Mouse (Mus musculus): ENCODE results near the gene Ppm1h.
"Not testable (repeated sequence)": the region's sequence is repeated elsewhere in the genome, so short reads cannot be mapped to it uniquely, and the experiment has no call there.

The Ppm1h gene

DNA sequence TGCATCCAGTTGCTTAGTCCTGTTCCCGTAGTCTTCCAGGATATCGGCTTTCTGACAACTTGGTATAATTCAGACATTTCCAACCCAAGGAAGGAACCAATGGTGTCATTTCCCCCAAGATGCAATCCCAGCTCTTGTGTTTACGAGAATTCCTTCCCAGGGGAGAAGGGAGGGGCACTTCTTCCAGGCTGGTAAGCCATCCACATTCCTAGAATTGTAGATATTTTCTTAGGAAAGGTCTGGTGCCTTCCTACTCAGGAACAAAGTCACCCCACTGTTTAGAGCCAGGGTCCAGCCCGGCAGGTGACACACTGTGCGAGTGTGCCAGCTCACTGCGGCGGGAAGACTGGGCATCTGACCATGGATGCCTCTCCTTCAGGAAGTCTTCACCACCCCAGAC is 264.2 kb downstream of the Ppm1h start:
- no peak for DNase-seq

DNA sequence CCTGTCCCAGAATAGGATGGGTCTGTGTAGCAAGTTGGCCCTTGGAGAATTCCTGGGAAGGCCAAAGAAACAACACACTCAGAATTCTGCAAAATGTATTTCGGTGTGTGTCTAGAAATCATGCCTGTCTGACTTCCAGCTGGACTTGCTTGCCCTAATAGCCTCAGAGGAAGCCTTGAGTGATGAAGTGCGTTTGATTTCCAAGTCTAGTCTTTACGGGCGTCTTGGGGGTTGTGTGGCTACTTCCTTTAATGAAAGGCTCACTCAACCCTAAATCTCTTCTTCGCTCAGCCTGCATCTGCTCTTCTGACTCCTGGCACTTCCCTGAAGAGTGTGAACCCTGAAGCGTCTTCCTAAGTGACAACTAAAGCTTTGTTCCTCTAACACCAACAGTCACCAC is 265.3 kb downstream of the Ppm1h start:
- no peak for DNase-seq

DNA sequence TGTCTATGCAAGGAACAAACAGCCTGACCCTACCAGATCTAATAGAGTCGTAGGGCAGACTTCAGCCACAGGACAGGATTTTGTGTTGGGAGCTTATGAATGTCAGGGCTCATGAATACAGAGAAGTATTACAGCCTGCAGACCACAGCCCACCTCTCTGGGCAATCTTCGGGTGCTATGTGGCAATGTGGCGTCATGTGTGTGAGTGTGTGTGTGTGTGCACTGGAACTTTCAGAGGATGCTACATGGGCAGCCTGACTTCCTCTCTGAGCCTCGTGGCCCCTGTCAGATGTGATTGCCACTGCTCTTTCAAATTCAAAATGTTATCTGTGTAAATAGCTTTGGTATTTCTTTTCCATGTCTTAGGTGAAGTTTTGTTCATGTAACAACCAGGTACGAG is 266.3 kb downstream of the Ppm1h start:
- no peak for DNase-seq

DNA sequence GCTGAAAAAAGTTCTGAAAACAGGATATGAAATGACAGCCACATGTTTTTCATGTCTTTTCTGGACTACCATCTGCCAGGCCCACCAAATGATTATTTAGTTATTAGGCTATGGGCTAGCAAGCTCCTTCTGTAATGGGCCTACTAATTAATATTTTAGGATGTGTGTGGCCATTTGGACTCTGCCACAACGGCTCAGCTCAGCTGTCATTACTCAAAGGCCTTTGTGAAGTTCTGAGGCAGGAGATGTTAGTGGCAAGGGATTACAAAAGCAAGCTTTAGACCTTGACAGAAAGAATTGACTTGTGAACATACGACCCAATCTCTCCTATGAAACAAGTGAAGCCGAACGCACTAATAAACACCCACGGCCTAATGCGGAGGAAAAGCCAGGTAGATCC is 272.4 kb downstream of the Ppm1h start:
- DNase-seq = no peak

DNA sequence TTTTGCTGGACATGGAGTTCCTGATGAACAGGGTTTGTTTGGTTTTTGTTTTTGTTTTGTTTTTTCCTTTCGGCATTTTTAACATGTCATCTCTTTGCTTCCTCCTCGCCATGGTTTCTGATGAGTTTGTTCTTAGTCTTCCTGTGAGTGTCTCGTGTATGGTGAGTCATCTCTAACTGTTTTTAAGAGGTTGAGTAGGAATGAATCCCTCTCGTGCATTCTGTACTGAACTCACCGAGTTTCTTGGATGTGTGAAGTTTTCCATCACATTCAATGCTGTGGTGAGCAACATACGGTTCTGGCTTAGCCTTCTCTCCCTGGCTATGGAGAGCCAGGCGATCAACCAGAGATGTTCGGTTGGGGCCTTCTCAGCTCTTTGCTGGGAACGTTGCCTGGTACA is 275.0 kb downstream of the Ppm1h start:
- no peak for DNase-seq

DNA sequence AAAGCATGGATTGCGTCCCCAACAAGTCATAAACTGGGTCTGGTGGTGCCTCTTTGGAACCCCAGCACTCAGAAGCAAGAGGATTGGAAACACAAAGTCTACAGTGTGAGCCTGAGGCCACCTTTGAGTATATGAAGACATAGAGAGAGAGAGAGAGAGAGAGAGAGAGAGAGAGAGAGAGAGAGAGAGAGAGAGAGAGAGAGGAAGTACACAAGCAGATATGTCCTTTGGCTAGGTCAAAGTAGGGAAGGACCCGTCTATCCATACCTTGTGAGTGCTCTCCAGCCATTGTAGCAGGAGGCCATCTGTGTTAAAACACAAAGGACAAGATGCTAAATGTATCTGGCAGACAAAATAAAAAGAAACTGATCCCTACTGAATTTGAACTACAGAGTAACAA is 279.4 kb downstream of the Ppm1h start:
- no peak for DNase-seq

DNA sequence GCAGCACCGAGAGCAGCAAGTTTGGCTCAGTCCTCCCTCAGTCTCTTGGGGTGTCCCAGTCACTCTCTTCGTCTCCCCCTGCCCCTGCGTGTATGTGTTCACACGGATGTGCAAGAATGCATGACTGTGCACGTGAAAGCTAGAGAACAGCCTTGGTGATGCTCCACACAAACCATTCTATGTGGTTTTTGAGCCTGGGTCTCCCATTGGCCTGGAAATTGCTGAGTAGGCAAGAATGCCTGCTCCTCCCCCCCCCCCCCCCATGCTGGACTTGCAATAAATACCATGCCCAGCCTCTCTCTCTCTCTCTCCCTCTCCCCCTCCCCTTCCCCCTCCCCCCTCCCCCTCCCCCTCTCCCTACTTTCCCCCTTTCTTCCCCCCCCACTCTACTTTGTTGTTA is 280.1 kb downstream of the Ppm1h start:
- DNase-seq = no peak

DNA sequence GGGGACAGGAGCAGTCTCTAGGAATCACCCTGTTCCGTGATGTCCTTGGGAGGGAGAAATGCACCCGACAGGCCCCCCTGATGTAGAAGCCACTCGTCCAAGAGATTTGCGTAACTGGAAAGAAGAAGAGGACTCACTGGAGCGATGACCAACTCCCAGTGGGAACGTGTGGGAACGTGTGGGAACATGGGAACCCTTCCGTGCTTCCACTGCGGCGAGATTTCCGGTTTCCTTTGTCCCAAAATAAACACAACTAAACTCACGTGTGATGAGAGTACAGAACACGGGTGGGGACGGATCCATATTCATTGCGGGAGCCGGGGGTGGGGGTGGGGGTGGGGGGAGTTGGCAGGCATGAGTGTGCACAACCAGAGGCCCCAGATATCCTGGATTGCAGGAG is 281.7 kb downstream of the Ppm1h start:
- no peak for DNase-seq

DNA sequence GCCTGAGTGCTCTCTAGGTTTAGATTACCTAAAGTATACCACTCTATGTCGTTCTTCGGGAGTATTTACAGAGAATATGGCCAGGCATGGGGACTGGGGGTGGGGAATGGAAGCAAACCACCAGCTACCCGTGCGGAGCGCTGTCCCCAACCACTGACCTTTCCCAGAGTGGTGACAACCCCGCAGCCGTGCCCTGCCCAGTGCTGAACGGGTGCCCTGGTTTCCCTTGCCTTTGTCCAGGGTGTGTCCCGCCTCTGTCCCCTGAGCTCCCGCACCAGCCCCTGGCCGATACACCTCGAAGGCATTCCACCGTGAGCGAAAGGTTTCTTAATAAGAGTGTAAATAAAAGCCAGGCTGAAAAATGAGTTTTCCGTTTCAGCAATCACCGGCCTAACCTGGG is 282.2 kb downstream of the Ppm1h start:
- DNase-seq = no peak

DNA sequence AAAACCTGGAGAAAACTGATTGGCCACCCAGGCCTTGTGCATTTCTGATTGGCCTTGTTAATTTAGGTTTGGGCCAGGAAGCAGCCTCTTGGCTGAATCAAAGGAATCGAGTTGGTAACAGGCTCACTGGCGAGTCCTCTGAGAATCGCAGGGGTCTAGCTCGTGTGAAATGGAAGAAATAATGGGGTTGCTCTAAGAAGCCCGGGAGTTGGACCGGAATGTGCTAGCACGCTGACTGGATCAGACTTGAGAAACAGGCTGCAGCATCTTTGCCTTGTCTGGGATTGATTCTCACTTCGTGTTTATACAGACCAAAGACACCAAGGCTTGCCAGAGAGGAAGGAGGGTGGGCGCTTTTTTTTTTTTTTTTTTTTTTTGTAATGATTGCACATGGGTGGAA is 282.9 kb downstream of the Ppm1h start:
- no peak for DNase-seq

DNA sequence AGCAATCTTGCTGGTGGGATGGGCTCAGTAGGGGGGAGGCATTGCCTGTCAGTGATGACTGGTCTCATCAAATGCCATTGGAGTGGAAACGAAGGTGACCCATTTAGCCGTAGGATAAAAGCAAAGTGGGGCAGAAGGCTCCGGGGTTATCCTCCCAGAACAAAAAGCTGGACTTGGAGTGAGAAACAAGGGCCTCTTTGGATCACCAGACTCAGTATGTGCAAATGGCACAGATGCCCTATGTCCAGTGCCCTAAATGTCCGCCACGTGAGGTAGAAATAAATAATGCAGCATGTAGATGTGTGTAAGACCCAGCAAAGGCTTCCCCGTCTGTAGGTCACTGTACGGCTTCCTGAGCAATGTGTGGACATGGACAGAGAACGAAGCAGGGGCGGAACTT is 284.1 kb downstream of the Ppm1h start:
- DNase-seq = no peak

DNA sequence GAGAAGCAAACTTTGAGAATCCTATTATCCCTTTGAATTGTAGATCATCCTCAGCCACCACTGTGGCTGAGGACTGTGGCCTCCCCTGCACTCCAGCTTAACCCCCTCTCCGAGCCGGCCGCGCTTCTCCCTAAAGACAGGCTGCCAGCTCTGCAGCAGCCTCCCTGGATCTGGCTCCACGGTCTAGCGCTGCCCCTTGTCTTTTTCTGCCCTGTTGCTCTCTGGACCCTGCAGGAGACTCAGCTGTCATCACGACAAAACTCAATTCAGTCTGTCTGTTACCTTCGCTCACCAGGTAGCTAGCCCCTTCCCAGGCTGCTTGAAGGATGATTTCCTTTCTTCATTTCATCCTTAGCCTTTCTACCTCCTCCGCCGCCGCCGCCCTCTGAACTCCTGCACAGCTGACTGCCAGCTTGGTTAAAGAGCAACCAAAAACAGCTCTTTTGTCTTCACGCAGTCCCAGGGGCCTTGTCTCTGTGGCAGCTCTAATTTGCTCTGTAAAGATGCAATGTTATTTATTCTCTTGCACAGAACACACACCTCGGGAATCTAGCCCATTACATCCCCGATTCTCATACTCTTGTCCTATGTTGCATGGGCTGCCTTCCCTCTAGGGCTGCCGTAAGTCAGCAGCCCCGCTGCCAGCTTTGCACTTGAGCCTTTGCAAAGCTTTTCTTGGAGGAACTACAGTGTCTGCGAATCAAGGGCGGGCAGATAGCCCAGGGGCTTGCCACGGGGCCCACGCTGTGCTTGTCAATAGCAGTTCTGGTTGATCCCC is 285.1 kb downstream of the Ppm1h start:
- DNase-seq = peak; percentile 39

DNA sequence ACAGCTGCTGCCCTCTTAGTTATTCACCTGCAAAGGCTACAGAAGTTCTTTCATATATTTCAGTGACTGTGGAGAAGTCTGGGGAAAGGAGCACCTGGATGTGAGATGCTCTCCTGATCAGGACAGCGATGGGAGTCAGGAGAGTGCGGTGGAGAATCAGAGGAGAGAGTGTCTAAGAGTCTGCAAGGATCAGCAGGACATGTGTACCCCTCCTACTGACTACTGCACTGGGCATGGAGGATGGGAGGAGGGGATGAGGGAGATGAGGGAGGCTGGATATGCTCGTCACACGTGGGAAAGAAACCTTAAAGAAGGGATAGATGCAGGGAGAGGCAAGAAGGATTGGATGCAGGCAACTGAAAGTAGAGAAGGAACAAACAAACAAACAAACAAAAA is 285.7 kb downstream of the Ppm1h start:
- no peak for DNase-seq

DNA sequence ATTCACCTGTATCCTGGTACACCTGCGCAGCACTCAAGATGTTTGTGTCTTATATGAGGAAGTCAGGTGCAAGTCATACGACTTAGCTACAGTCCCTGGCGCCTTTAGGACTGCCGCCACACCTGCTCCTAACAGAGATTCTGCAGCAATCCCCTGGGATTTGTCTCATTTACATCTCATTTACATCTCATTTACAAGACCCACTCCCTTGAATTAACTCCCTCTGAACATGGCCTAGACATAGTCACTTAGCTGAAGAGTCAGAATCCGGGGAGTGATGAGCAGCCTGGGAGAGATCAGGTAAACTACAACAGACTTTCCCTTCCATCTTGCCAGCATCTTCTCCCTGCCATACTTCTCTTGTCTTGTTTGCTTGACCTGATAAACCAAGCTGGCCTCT is 287.1 kb downstream of the Ppm1h start:
- not testable (repeated sequence) for DNase-seq

DNA sequence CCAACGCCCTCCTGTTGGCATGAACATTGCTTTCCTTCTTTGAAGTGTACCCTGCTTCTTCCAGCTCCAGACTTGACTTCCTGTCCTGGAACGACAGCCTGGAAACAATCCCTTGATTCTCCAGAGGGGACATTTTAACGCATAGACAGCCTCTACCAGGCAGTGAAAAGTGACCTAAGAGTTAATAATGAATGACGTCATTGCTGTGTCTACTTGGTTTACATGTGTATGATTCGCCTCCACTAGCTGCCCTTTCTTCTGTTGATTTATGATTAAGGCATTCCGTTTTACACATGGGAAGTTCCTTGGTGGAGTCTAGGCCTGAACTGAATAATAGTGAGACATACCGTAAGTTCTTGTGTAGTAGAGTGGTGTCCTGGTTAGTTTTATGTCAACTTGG is 287.9 kb downstream of the Ppm1h start:
- DNase-seq = no peak

DNA sequence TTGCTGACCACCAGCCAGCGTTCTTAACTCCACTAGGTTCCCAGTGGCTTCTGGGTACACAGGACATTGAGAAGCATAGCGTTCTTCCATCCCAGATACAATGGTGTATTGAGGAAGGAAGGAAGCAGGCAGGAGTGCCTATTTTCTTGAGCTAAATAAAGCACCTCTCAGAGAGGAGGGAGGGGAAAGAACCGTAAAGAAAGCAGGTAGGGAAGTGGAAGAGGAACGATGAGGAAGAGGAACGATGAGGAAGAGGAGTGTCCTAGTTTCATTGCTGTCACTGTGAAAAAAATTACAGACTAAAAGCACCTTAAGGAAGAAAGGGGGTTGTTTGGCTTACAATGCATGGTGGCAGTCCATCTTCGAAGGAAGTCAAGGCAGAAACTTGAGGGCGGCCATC is 291.6 kb downstream of the Ppm1h start:
- no peak for DNase-seq

DNA sequence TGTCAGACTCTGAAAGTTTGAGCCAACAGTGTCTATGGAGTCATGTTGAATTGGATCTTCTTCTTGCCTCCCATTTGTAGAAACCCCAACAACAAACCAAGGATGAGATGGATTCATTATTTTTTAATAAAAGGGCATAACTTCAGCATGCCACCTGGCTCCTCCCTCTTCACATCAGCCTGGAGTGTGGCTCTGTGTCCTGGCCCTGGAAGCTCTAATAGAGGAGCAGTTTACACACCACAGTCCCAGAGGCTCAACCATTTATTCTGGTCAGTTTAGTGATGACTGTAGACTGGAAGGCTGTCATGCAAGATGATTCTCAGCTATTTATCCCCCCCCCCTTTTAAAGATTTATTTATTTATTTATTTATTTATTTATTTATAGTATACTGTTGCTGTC is 294.7 kb downstream of the Ppm1h start:
- no peak for DNase-seq

DNA sequence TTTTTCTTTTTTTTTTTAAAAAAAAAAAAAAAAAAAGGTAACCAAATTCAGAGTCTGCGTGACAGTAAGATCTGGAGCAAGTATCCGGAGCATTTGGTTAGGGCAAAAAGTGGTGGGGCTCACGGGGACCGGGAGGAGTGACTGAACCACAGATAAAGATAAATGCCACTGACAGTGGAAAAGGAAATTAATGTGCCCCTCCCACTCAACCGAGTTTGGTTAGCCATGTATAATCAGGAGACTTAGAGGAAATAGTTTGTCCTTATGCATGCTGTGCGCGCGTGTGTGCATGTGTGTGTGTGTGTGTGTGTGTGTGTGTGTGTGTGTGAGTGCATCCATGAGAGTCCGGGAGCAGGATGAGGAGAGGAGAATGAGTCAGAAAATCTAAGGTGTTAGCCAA is 297.5 kb downstream of the Ppm1h start:
- DNase-seq = no peak

DNA sequence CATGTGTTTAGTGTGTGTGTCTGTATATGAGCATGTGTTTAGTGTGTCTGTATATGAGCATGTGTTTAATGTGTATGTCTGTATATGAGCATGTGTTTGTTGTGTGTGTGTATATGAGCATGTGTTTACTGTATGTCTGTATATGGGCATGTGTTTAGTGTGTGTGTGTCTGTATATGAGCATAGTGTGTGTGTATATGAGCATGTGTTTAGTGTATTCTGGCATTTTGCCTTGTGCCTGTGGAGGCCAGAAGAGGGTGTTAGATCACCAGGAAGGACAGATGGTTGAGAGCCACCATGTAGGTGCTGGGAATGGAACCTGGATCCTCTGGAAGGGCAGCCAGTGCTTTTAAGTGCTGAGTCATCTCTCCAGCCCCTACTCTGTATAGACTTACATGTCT is 300.8 kb downstream of the Ppm1h start:
- no peak for DNase-seq

DNA sequence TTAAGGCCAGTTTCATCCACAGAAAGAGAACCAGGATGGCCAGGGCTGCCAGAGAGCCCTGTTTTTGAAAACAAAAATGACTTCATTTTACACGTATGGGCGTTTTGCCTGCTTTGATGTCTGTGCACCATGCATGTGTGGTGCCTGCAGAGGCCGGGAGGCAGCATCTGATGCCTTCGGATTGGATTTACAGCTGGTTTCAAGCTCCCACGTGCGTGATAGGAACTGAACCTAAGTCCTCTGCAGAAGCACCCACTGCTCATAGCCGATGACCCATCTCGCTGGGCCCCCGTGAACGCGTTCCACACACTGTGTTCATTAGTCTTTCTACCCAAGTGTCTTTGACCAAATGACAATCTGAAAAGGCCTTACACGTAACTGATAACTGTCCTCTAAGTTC is 301.6 kb downstream of the Ppm1h start:
- DNase-seq = no peak

DNA sequence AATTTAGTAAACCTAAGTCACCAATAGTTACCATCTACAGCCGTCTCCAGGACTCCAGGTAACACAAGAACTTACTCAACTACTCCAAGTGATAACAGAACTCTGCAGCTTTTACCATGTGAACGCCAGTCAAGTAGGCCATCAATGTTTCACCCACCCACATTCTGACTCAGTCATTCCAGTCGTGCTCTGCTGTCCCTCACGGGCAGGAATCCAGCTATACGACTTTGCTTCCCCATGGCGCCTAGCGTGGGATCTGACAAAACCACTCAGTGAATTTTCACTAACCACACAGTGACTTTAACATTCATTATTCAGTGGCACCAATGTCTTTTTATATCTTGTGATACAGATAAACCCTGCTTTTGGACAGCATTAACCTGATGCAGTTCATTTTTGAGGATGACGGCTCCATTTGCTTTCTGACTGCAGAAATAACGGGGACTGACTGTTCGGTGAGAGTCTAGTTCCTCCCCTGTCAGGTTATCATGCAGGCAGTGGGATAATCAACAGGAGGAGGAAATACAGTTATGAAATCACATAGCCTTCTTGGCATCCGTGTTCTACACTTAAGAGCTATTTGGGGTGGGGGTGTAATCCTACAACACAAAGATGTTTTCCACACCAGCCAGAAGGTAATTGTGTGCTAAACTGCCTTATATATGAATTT is 304.5 kb downstream of the Ppm1h start:
- DNase-seq = no peak

DNA sequence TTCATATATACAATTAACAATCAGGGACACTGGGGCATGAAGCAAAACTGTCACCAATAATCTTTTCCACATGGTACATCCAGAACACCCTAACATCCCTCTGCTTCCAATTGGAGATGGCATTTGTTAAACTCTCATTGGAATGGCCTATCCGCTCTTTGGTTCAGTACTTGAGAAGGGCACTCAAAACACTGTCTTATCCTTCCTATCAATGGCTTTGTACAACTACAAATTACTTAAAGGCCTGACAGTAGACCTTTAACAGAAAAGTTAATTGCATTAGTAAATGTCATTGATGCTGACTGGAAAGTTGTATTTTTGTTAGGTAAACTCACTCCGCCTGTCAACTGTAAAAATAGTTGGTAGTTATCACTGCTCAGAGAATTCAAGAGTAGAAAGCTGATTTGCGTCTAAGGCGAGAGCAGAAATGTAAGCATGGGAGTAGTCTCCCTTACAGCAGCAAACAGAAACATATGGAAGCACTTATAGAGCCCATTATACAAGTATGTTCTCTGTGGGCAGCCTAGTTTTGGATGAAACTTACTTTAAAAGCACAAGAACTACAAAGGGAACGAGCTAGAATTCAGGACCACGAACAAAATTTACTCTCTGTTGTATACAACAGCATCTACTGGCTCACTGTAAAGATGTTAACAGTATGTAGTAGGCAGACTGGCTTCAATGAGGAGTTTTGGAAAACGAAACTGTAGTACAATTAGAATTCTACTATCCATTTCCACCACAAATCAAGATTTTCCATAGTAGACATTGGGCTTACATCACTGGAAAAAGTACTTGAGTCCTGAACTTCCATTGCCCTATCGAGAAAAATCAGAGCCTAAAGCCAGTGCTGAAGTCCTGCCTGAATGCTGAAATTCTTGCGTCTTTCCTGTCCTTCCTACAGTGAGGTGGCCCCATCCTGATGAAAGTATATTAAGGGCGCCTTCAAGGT is 305.3 kb downstream of the Ppm1h start:
- DNase-seq = no peak

DNA sequence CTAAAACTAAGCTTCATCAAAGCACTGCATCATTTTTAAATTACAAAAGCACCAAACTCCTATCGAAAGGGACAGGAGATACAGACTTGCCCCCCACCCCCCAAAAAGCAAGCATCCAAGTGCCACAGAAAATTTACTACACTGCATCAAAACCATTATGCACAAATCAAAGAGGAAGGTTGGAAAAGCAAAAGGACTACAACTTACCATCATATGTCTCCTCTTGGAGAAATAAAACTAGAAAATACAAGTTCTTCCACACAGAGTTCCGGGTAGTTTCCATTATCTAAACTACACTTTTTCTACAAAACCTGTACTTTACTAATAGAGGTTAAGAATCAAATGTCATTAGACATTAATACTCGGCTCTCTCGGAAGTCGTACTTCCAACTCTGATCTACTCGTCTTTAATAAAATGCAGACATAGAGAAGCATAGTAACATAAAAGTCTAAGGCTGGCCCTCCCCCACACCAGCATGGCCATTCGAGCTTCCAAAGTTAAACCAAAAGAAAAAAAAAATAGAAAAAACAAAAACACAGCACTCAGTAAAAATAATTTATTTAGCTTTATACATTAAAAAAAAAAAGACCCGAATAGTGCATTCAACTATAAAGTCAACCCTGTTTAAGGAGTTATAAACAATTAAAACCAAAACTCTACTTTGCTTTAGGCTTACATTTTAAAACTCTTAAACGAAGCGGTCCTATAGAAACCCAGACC is 306.1 kb downstream of the Ppm1h start:
- DNase-seq = no peak

All from thymus, postnatal 4 days (tissue).